Mouse (Mus musculus) liver, adult 2 months (tissue): ENCODE measurements at regions not wholly inside any gene's neighbourhood (a gene's known extent, or its start where the extent isn't known, plus 50 kb on each side); places are given as distances from the start of the nearest gene placed in this dataset.

ENCODE experiments used
- CTCF ChIP-seq: fragments of 200-500 bp; IDR thresholded peaks from 2 replicates; pipeline ENCODE4 v1.5.1; 2011; ENCODE audit warnings: low read depth, low read length, control low read depth
- POLR2A ChIP-seq: fragments of 200-500 bp; IDR thresholded peaks from 2 replicates; pipeline ENCODE4 v1.6.1; 2011; ENCODE audit warnings: low read length, control low read depth; ENCODE audit not compliant: insufficient read depth; ENCODE audit errors: extremely low read depth

GRCm38 (mm10) chr4:12663176-12663575 is 491.4 kb upstream of the Fam92a start:
- no peak for TF ChIP-seq POLR2A
- no peak for TF ChIP-seq CTCF
